18 mouse cellular contexts compared by ENCODE assay signal in genomic region chr8:75053342-75053741, GRCm38 (mm10).
"Had no signal": no experiment of that assay in that cellular context is flagged by ENCODE, and none has a peak within 500 bp of the region (broad histone marks: within the 10 kb centered on the region; RNA-seq: fewer than 3 reads in every experiment).

No protein-coding gene starts in this region.

- H3K4me2 ChIP-seq: lung, embryonic 14.5 days; midbrain, embryonic 12.5 days; neural tube, embryonic 12.5 days; stomach, embryonic 15.5 days had no signal

- H3K27ac ChIP-seq: liver, embryonic 14.5 days; midbrain, embryonic 10.5 days; midbrain, embryonic 12.5 days; neural tube, embryonic 12.5 days; stomach, embryonic 15.5 days; stomach, postnatal 0 days had no signal

- ATAC-seq: midbrain, embryonic 16.5 days had no signal

- H3K36me3 ChIP-seq: midbrain, embryonic 12.5 days had no signal

- H3K9me3 ChIP-seq: midbrain, embryonic 10.5 days; midbrain, embryonic 12.5 days; neural tube, embryonic 12.5 days; stomach, embryonic 15.5 days had no signal

- H3K27me3 ChIP-seq: midbrain, embryonic 12.5 days; neural tube, embryonic 12.5 days; stomach, embryonic 15.5 days had no signal

- H3K4me1 ChIP-seq: midbrain, embryonic 10.5 days; midbrain, embryonic 12.5 days; neural tube, embryonic 12.5 days; stomach, embryonic 15.5 days had no signal

- H3K4me3 ChIP-seq: midbrain, embryonic 10.5 days; midbrain, embryonic 12.5 days; neural tube, embryonic 12.5 days; stomach, embryonic 15.5 days had no signal

- H3K9ac ChIP-seq: liver, embryonic 14.5 days; lung, embryonic 14.5 days; midbrain, embryonic 12.5 days; neural tube, embryonic 12.5 days; stomach, embryonic 15.5 days had no signal

- DNase-seq: lung, adult 18-20 months; lung, embryonic 14.5 days; lung, postnatal 10 days; lung, postnatal 4 days; midbrain, embryonic 14.5 days; retina, postnatal 1 day; right cerebral cortex, adult 18-20 months; right cerebral cortex, postnatal 14 days; thymus, adult 2 months; thymus, postnatal 25 days; thymus, postnatal 4 days had no signal
